ENCODE assay signal across 12 mouse cellular contexts in genomic region chr13:37769777-37770176, GRCm38 (mm10).
"Had no signal": no experiment of that assay in that cellular context is flagged by ENCODE, and none has a peak within 500 bp of the region (broad histone marks: within the 10 kb centered on the region; RNA-seq: fewer than 3 reads in every experiment).

No protein-coding gene starts in this region.

- H3K9me3 ChIP-seq: kidney, embryonic 15.5 days; limb, embryonic 13.5 days; midbrain, embryonic 12.5 days had no signal

- DNase-seq: kidney, postnatal 14 days; layer of hippocampus, postnatal 36 days; lung, adult 18-20 months; right cerebral cortex, postnatal 4 days; spleen, adult 18-20 months; thymus, adult 18-20 months; thymus, postnatal 14 days had no signal

- H3K27me3 ChIP-seq: kidney, embryonic 15.5 days; limb, embryonic 13.5 days had no signal

- ATAC-seq: midbrain, embryonic 16.5 days had no signal

- H3K9ac ChIP-seq: kidney, embryonic 15.5 days; limb, embryonic 13.5 days; liver, embryonic 14.5 days; midbrain, embryonic 12.5 days had no signal

- H3K4me1 ChIP-seq: kidney, embryonic 15.5 days had no signal

- H3K4me2 ChIP-seq: kidney, embryonic 15.5 days; limb, embryonic 13.5 days; midbrain, embryonic 12.5 days had no signal

- H3K36me3 ChIP-seq: kidney, embryonic 15.5 days; limb, embryonic 13.5 days; midbrain, embryonic 12.5 days had no signal

- H3K4me3 ChIP-seq: kidney, embryonic 15.5 days; limb, embryonic 13.5 days; midbrain, embryonic 12.5 days had no signal

- H3K27ac ChIP-seq: kidney, embryonic 15.5 days; limb, embryonic 13.5 days; liver, embryonic 14.5 days; midbrain, embryonic 12.5 days had no signal
